Mouse (Mus musculus): ENCODE measurements around the gene Mta2.

Mta2 gene

GRCm38 (mm10) chr19:8929224-8930088 is 12.2 kb upstream of the Mta2 start, which contains the start of the genes Rom1 and Eml3:
Gene Rom1 (minus strand): TSS chr19:8929356.
Gene Eml3 (plus strand): TSS chr19:8929552.
- peak; percentile 83 to 86 for DNase-seq (ENCODE audit: low spot score in 2 of 2)

GRCm38 (mm10) chr19:8930117-8930516 is 11.6 kb upstream of the Mta2 start:
- DNase-seq (ENCODE audit: low spot score in 2 of 2), result no peak

- DNase-seq (ENCODE audit: low spot score in 2 of 2), result no peak
Measured at GRCm38 (mm10) chr19:8930771-8931170, 10.9 kb upstream of the Mta2 start.

GRCm38 (mm10) chr19:8936736-8937135 is 4.9 kb upstream of the Mta2 start:
- no peak for DNase-seq (ENCODE audit: low spot score in 2 of 2)

- DNase-seq (ENCODE audit: low spot score in 2 of 2), result no peak
Measured at GRCm38 (mm10) chr19:8940526-8941133, 1.0 kb upstream of the Mta2 start.

GRCm38 (mm10) chr19:8941136-8941514 is 550 bp upstream of the Mta2 start:
- no peak for DNase-seq (ENCODE audit: low spot score in 2 of 2)

- DNase-seq (ENCODE audit: low spot score in 2 of 2), result no peak
Measured at GRCm38 (mm10) chr19:8942276-8942964, 745 bp downstream of the Mta2 start.

GRCm38 (mm10) chr19:8943047-8943446 is 1.4 kb downstream of the Mta2 start:
- no peak for DNase-seq (ENCODE audit: low spot score in 2 of 2)

- DNase-seq (ENCODE audit: low spot score in 2 of 2), result no peak
Measured at GRCm38 (mm10) chr19:8944062-8944461, 2.4 kb downstream of the Mta2 start.

- peak; percentile 71 to 82 for DNase-seq (ENCODE audit: low spot score in 2 of 2)
Measured at GRCm38 (mm10) chr19:8944750-8945149, 3.1 kb downstream of the Mta2 start.

GRCm38 (mm10) chr19:8945251-8945650 is 3.6 kb downstream of the Mta2 start:
- DNase-seq (ENCODE audit: low spot score in 2 of 2), result no peak

GRCm38 (mm10) chr19:8946929-8947328 is 5.3 kb downstream of the Mta2 start:
- no peak for DNase-seq (ENCODE audit: low spot score in 2 of 2)

GRCm38 (mm10) chr19:8950190-8950589 is 8.5 kb downstream of the Mta2 start:
- DNase-seq (ENCODE audit: low spot score in 2 of 2), result no peak

GRCm38 (mm10) chr19:8952241-8952640 is 10.6 kb downstream of the Mta2 start:
- no peak for DNase-seq (ENCODE audit: low spot score in 2 of 2)

- DNase-seq (ENCODE audit: low spot score in 2 of 2), result peak; percentile 85
Measured at GRCm38 (mm10) chr19:8953135-8954039, 11.7 kb downstream of the Mta2 start, which contains the start of gene Tut1. Gene Tut1 (plus strand): TSS chr19:8953847.

GRCm38 (mm10) chr19:8954171-8954570 is 12.5 kb downstream of the Mta2 start:
- DNase-seq (ENCODE audit: low spot score in 2 of 2), result no peak

- no peak for DNase-seq (ENCODE audit: low spot score in 2 of 2)
Measured at GRCm38 (mm10) chr19:8962256-8962655, 20.6 kb downstream of the Mta2 start.

- DNase-seq (ENCODE audit: low spot score in 2 of 2), result no peak
Measured at GRCm38 (mm10) chr19:8965075-8965474, 23.4 kb downstream of the Mta2 start.

- DNase-seq (ENCODE audit: low spot score in 2 of 2), result peak in 1 of 2 experiments; percentile 45
Measured at GRCm38 (mm10) chr19:8965771-8966170, 24.1 kb downstream of the Mta2 start.

GRCm38 (mm10) chr19:8966198-8966589 is 24.5 kb downstream of the Mta2 start:
- no peak for DNase-seq (ENCODE audit: low spot score in 2 of 2)

Measured in urinary bladder, postnatal 4 days (tissue).